20 mouse cellular contexts compared by ENCODE assay signal in genomic region chr16:15352320-15352719, GRCm38 (mm10). TPM values are rescaled to one million over a fixed set of nuclear protein-coding genes. Genes with fewer than 3 reads are reported as not detected.
DNase-seq lines count a peak whose midpoint lies in the region; TF ChIP-seq lines count a peak whose summit lies in the region.
"Had no signal": no experiment of that assay in that cellular context is flagged by ENCODE, and none has a peak within 500 bp of the region (broad histone marks: within the 10 kb centered on the region; RNA-seq: fewer than 3 reads in every experiment).

No protein-coding gene starts in this region.

- peak; percentile 8 for DNase-seq in adrenal gland, postnatal 14 days
- DNase-seq in adrenal gland, adult 2 months, result no peak
- peak; percentile 19 for DNase-seq in kidney, postnatal 10 days
- no peak for DNase-seq in kidney, adult 2 months
- DNase-seq in lung, postnatal 25 days (ENCODE audit: low spot score), result peak; percentile 20
- DNase-seq in urinary bladder, postnatal 36 days (ENCODE audit: low spot score in 2 of 2), result no peak
- no peak for DNase-seq in thymus, adult 18-20 months
- DNase-seq: adrenal gland, postnatal 25 days; cerebellum, adult 18-20 months; heart, adult 18-20 months; heart, postnatal 36 days; kidney, adult 18-20 months had no signal

- TF ChIP-seq POLR2A in kidney, adult 2 months (IDR thresholded peaks at IDR 0.05; ENCODE audit: low read depth, low read length), result no peak
- TF ChIP-seq POLR2A in bone marrow macrophage, adult 2 months (IDR thresholded peaks at IDR 0.05; ENCODE audit: borderline replicate concordance, low read depth, low read length), result no peak

- no peaks in the 10 kb centered on the region for H3K36me3 ChIP-seq in kidney, adult 2 months (ENCODE audit: control insufficient read depth, insufficient read depth, low read length)

- no peak for TF ChIP-seq CTCF in kidney, adult 2 months (conservative IDR thresholded peaks at IDR 0.05; ENCODE audit: insufficient read depth, insufficient read length, low read depth, low read length)
- TF ChIP-seq CTCF in bone marrow macrophage, adult 2 months (IDR thresholded peaks at IDR 0.05; ENCODE audit: low read depth, low read length), result peak; percentile 56

- no peak overlapping the region for H3K4me3 ChIP-seq in kidney, adult 2 months (ENCODE audit: insufficient read depth, low read depth, low read length)
- no peak overlapping the region for H3K4me3 ChIP-seq in bone marrow macrophage, adult 2 months (ENCODE audit: insufficient read depth, low read length)

- H3K4me1 ChIP-seq in kidney, adult 2 months (ENCODE audit: control insufficient read depth, insufficient read depth, low read length), result no peaks in the 10 kb centered on the region
- H3K4me1 ChIP-seq in bone marrow macrophage, adult 2 months (ENCODE audit: control insufficient read depth, insufficient read depth, low read length), result peaks cover 24% of the 10 kb centered on the region

- H3K27me3 ChIP-seq in kidney, adult 2 months (replicated peaks; ENCODE audit: control insufficient read depth, insufficient read depth, low read length), result no peaks in the 10 kb centered on the region

- 55% methylated on average over 2 of the region's 2 CpGs for WGBS in kidney, adult 2 months

- H3K27ac ChIP-seq in kidney, adult 2 months (ENCODE audit: insufficient read depth, low read depth, low read length), result no peak overlapping the region
- peak overlapping the region; percentile 88 for H3K27ac ChIP-seq in bone marrow macrophage, adult 2 months (ENCODE audit: insufficient read depth, low read depth, low read length)

RNA-seq across cellular contexts. Expression of gene Gm21897, which starts 35.1 kb away (rescaled TPM):
- not detected in 2 replicates for total RNA-seq in adrenal gland, postnatal 14 days (2021)
- not detected for total RNA-seq in adrenal gland, adult 2 months (2021)
- not detected in 2 replicates for polyA plus RNA-seq in adrenal gland, adult 2 months (2012; rRNA removed)
- polyA plus RNA-seq in kidney, adult 2 months (2012; rRNA removed), result not detected in 2 replicates
- polyA plus RNA-seq in bone marrow macrophage, adult 2 months (2012; ENCODE audit: insufficient read depth, insufficient read length, missing spikeins), result not detected in 2 replicates
- total RNA-seq: adrenal gland, postnatal 25 days; heart, adult 18-20 months; heart, postnatal 36 days; left cerebral cortex, adult 18-20 months; megakaryocyte progenitor cell, adult 5-6 weeks; monocyte, adult 5-6 weeks had no signal
- polyA plus RNA-seq: embryonic facial prominence, embryonic 14.5 days; forebrain, embryonic 16.5 days; liver, embryonic 11.5 days; spleen, adult 2 months had no signal

Comparison
In these comparisons a context has a peak if more than half of its experiments do, and no peak if none do; other contexts are left out.
1. DNase-seq: peak in adrenal gland, postnatal 14 days (single experiment), kidney, postnatal 10 days (single experiment) and lung, postnatal 25 days (single experiment); none in adrenal gland, adult 2 months (single experiment), kidney, adult 2 months (single experiment), urinary bladder, postnatal 36 days (0 of 2) and thymus, adult 18-20 months (0 of 2).